Mouse (Mus musculus) c-Kit-negative CD71-positive TER-119-positive erythroid progenitor cells, embryonic 14.5 days (primary cell): ENCODE measurements around the gene Mib2.

ENCODE experiments used
- DNase-seq: peaks from one replicate; pipeline ENCODE4 v3.0.0-alpha.2; 2013; ENCODE audit warnings: low read depth, low spot score

Gene Mib2

DNA sequence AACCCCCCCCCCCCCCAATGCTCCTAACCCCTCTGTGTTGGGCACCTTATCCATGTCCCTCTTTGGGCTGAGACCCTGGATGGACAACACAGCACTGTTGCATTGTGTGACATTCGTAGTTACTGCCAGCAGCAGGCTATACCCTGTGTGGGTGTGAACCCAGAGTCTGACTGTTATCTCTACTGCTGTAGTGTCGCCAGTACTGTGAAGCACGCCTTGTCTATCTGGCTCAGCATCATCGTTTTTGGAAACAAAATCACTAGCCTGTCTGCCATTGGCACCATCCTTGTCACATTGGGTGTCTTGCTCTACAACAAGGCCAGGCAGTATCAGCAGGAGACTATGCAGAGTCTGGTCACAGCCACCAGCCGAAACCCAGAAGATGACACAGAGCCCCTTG is 50.7 kb downstream of the Mib2 start:
- DNase-seq = no peak

DNA sequence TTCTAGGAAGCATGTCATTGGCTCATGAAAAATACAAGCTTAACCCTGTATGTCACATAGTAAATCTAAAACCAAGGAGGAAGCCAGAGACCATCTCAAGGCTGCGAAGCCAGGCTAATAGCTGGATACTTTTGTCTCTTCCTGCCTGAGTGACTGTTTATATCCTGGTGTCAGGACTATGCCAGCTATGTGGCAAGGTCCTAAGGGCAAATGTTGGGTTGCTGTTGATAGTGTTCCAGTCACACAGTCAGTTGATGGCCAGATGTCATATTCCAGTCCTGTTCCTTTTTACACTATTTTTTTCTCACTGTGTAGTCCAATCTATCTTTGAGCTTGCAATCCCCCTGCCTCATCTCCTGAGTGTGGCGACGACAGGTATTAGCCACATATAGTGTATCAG is 55.7 kb downstream of the Mib2 start:
- DNase-seq = no peak

DNA sequence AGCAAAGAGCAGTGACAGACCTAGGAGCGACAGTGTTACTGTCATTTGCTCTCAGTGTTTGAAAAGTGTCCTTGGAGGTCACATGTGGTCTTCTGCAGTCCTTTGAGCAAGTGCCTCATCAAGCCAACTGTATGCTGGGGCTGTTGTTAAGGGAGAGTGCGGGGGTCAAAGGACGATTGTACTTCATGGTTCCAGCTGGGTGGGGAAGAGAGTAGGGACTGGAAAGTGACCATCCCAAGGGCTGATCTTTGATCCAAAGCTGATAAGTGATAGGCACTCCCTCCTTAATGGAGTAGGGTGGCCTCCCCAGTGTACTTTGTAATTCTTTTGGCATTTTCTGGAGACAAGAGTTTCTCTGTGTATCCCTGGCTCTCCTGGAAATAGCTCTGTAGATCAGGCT is 57.1 kb downstream of the Mib2 start:
- no peak for DNase-seq

GRCm38 (mm10) chr4:155606825-155607224 is 62.2 kb downstream of the Mib2 start:
- DNase-seq = no peak

- no peak for DNase-seq
These were observed 63.9 kb downstream of the Mib2 start for GRCm38 (mm10) chr4:155605132-155605531.
